Mouse (Mus musculus) stomach, postnatal 0 days (tissue): ENCODE measurements around the gene Cfap44. TPM values are rescaled to one million over a fixed set of nuclear protein-coding genes. Genes with fewer than 3 reads are reported as not detected.

ENCODE experiments used
- ATAC-seq: fragments of 200-750 bp; cut with Nextera tagmentation; 2 replicates; pipeline ENCODE4 v1.8.0; 2017; ENCODE audit not compliant: low FRiP score, low TSS enrichment
- DNase-seq: peaks from one replicate; pipeline ENCODE4 v3.0.0-alpha.2; 2016; ENCODE audit warnings: low spot score
- H3K27ac ChIP-seq: fragments of 300-500 bp; sonication (generic); replicated peaks from 2 replicates; pipeline ENCODE4 v1.5.1; 2014; ENCODE audit warnings: mild to moderate bottlenecking, control low read depth
- H3K27me3 ChIP-seq: fragments of 300-500 bp; sonication (generic); 2 replicates; pipeline ENCODE4 v1.6.1; 2014; ENCODE audit warnings: low read length; ENCODE audit not compliant: control insufficient read depth, insufficient read depth
- H3K36me3 ChIP-seq: fragments of 300-500 bp; sonication (generic); 2 replicates; pipeline ENCODE4 v1.6.1; 2014; ENCODE audit warnings: low read length, mixed read lengths; ENCODE audit not compliant: control insufficient read depth, insufficient read depth
- H3K4me1 ChIP-seq: fragments of 300-500 bp; sonication (generic); replicated peaks from 2 replicates; pipeline ENCODE4 v1.6.1; 2014; ENCODE audit warnings: antibody characterized with exemption; ENCODE audit not compliant: control insufficient read depth, insufficient read depth
- H3K4me2 ChIP-seq: fragments of 300-500 bp; sonication (generic); replicated peaks from 2 replicates; pipeline ENCODE4 v1.6.1; 2014; ENCODE audit warnings: low read depth, mild to moderate bottlenecking, control low read depth, moderate library complexity
- H3K4me3 ChIP-seq: fragments of 300-500 bp; sonication (generic); 2 replicates; pipeline ENCODE4 v1.5.1; 2014; ENCODE audit warnings: low read depth, low read length, control low read depth
- H3K9ac ChIP-seq: fragments of 300-500 bp; sonication (generic); 2 replicates; pipeline ENCODE4 v1.6.1; 2014; ENCODE audit warnings: mild to moderate bottlenecking, low read length, control low read depth, mixed read lengths
- H3K9me3 ChIP-seq: fragments of 300-500 bp; sonication (generic); 2 replicates; pipeline ENCODE4 v1.6.1; 2016; ENCODE audit warnings: low read length; ENCODE audit not compliant: control insufficient read depth
- CTCF ChIP-seq: IDR thresholded peaks from 2 replicates; pipeline ENCODE4 v1.5.1; 2016; ENCODE audit warnings: antibody characterized with exemption, low read depth, mild to moderate bottlenecking, moderate library complexity
- EP300 ChIP-seq: optimal IDR thresholded peaks from 2 replicates; pipeline ENCODE3; 2016; ENCODE audit warnings: antibody characterized with exemption
- WGBS: fragments of 180-500 bp; shearing (Covaris S2); extraction: QIAGEN DNeasy Blood & Tissue Kit; methylation state at CpG from one replicate; pipeline ENCODE4 v1.1.7; 2014; 5-methylcytosine and 5-hydroxymethylcytosine counted together
- polyA plus RNA-seq: library from polyadenylated mRNA; unstranded; fragments of >200 nt; fragmentation: Nextera tagmentation; extraction: Ambion mirVana; gene quantifications from 2 replicates; pipeline ENCODE4 v1.2.1, GENCODE M21; 2015

Gene Cfap44
- polyA plus RNA-seq, 1 experiment from 2014 or later, result 0.05 TPM

- H3K4me2 ChIP-seq, result no peak overlapping the region; the same call in 1 of the 2 replicates
- H3K9me3 ChIP-seq, result no peaks in the 10 kb centered on the region
- ATAC-seq (no peak), DNase-seq (no peak)
- H3K4me1 ChIP-seq, result no peaks in the 10 kb centered on the region
- no peaks in the 10 kb centered on the region for H3K27me3 ChIP-seq
- no peak overlapping the region for H3K27ac ChIP-seq
- 37% methylated on average over 8 of the region's 8 CpGs for WGBS
- TF ChIP-seq EP300, result no peak
- TF ChIP-seq CTCF, result no peak
- no peak overlapping the region for H3K4me3 ChIP-seq
- no peaks in the 10 kb centered on the region for H3K36me3 ChIP-seq
- no peak overlapping the region for H3K9ac ChIP-seq
These were observed 23.0 kb downstream of the Cfap44 start for GRCm38 (mm10) chr16:44417596-44417995.

GRCm38 (mm10) chr16:44421735-44422134 lies 27.1 kb downstream of the Cfap44 start:
- Histone ChIP-seq H3K4me1 (no peaks in the 10 kb centered on the region), H3K9me3 (no peaks in the 10 kb centered on the region), H3K36me3 (no peaks in the 10 kb centered on the region), H3K4me2 (no peak overlapping the region), H3K27me3 (no peaks in the 10 kb centered on the region), H3K4me3 (no peak overlapping the region), H3K27ac (no peak overlapping the region), H3K9ac (no peak overlapping the region)
- DNase-seq, result no peak
- no peak for ATAC-seq
- TF ChIP-seq EP300 (no peak), CTCF (no peak)
- 85% methylated on average over 8 of the region's 8 CpGs for WGBS

- Histone ChIP-seq H3K9ac (no peak overlapping the region), H3K4me1 (no peaks in the 10 kb centered on the region), H3K4me2 (no peak overlapping the region), H3K27ac (no peak overlapping the region), H3K36me3 (no peaks in the 10 kb centered on the region), H3K27me3 (no peaks in the 10 kb centered on the region), H3K9me3 (no peaks in the 10 kb centered on the region), H3K4me3 (no peak overlapping the region)
- no peak for TF ChIP-seq EP300
- no peak for TF ChIP-seq CTCF
- peak; percentile 29 for DNase-seq
- 27% methylated on average over 3 of the region's 3 CpGs for WGBS
- 0 out of 2 replicates have a peak, but pooled peaks have one; percentile 38 for ATAC-seq
These were observed 28.9 kb downstream of the Cfap44 start for GRCm38 (mm10) chr16:44423499-44423898.

GRCm38 (mm10) chr16:44428456-44428855 lies 33.9 kb downstream of the Cfap44 start:
- TF ChIP-seq EP300 (no peak), CTCF (no peak)
- no peaks in the 10 kb centered on the region for H3K27me3 ChIP-seq
- no peak overlapping the region for H3K4me3 ChIP-seq
- H3K4me2 ChIP-seq, result no peak overlapping the region
- whole genome bisulfite sequencing, result 71% methylated on average over 5 of the region's 5 CpGs
- no peaks in the 10 kb centered on the region for H3K36me3 ChIP-seq
- ATAC-seq (no peak), DNase-seq (no peak)
- no peaks in the 10 kb centered on the region for H3K9me3 ChIP-seq
- H3K9ac ChIP-seq, result no peak overlapping the region
- no peak overlapping the region for H3K27ac ChIP-seq
- H3K4me1 ChIP-seq, result no peaks in the 10 kb centered on the region

- Histone ChIP-seq H3K4me1 (no peaks in the 10 kb centered on the region), H3K9me3 (no peaks in the 10 kb centered on the region), H3K4me2 (no peak overlapping the region), H3K36me3 (no peaks in the 10 kb centered on the region), H3K27ac (no peak overlapping the region), H3K27me3 (no peaks in the 10 kb centered on the region), H3K9ac (no peak overlapping the region), H3K4me3 (no peak overlapping the region)
- 56% methylated on average over 7 of the region's 7 CpGs for WGBS
- ATAC-seq (no peak), DNase-seq (no peak)
- TF ChIP-seq EP300, result no peak
- no peak for TF ChIP-seq CTCF
These were observed 35.4 kb downstream of the Cfap44 start for GRCm38 (mm10) chr16:44430021-44430420.

- ATAC-seq (no peak), DNase-seq (no peak)
- Histone ChIP-seq H3K36me3 (no peaks in the 10 kb centered on the region), H3K9ac (no peak overlapping the region), H3K27ac (no peak overlapping the region), H3K27me3 (no peaks in the 10 kb centered on the region), H3K4me2 (no peak overlapping the region), H3K4me3 (no peak overlapping the region), H3K4me1 (no peaks in the 10 kb centered on the region), H3K9me3 (no peaks in the 10 kb centered on the region)
- 81% methylated on average over 7 of the region's 7 CpGs for WGBS
- TF ChIP-seq EP300, result no peak
- TF ChIP-seq CTCF, result no peak
These were observed 40.3 kb downstream of the Cfap44 start for GRCm38 (mm10) chr16:44434931-44435330.
